Mouse (Mus musculus): ENCODE data around the gene Hpf1.

The Hpf1 gene

DNA sequence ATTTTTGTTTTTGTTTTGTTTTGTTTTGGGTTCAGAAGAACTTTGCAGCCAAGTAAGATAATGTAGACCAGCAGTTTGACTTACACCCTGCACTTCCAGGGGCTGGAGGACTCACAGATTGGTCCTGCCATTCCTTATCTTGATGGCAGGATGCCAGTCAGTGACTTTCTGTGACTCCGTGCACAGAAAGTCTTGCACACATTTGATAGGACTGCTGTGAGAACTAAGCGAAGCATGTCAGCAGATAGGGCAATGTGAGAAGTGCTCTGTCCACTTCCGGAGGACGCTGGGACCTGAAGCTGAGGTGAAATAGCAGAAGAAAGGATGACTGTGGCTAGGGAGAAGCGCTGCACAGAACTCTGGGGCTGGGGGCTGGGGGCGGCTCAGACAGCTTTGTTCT is 5.7 kb downstream of the Hpf1 start:
- DNase-seq (ENCODE audit: low read depth, low spot score) = no peak

GRCm38 (mm10) chr8:60900147-60900546 is 9.9 kb downstream of the Hpf1 start:
- no peak for DNase-seq (ENCODE audit: low read depth, low spot score)

GRCm38 (mm10) chr8:60912081-60912480 is 21.9 kb downstream of the Hpf1 start:
- DNase-seq (ENCODE audit: low read depth, low spot score) = no peak

- no peak for DNase-seq (ENCODE audit: low read depth, low spot score)
Measured at GRCm38 (mm10) chr8:60912554-60912953, 22.3 kb downstream of the Hpf1 start.

- no peak for DNase-seq (ENCODE audit: low read depth, low spot score)
Measured at GRCm38 (mm10) chr8:60919069-60919468, 28.9 kb downstream of the Hpf1 start.

- no peak for DNase-seq (ENCODE audit: low read depth, low spot score)
Measured at GRCm38 (mm10) chr8:60920176-60920575, 30.0 kb downstream of the Hpf1 start.

DNA sequence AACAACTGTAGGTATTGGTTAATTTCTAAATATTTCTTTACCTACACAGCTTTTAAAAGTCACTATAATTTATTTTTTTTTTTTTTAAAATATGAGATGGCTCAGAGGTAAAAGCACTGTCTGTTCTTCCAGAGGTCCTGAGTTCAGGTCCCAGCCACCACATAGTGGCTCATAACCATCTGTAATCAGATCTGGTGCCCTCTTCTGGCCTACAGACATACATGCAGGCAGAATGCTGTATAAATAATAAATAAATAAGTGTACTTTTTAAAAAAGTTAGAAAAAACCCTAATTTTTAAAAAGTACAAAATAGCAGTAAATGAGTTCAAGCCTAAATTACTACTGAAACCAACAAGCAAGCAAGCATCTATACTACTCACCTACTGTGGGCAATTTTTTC is 43.4 kb downstream of the Hpf1 start:
- no peak for DNase-seq (ENCODE audit: low read depth, low spot score)

DNA sequence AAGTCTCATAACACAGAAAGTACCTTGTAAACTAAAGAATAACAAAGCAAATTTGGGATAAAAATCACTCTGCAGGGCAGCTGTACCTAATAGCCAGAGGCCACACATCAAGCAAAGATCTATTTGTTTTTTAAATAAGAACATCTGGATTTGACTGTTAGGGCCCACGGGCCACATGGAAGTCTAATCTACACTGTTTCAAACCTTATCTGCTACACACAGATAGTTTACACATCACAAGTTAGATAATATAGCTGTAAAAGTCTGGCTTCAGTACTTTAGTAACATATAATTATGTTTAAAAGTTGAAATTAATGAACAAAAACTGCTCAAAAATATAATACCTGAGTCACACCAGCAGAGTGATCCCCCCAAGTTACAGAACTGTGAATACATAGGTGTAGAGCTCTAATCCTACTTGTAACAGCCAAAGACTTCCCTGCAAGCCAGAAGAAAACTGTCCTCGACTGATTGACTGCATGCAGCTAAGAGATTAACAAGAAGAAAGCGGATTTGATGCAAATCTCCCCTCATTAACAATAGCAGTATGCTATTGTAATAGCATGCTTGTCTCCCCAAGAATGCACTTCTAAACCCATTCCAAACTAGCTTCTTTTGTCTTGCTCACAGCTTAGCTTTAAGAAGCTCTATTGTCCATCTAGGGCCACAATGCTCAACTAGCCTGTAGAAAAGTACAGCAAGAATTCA is 48.7 kb downstream of the Hpf1 start:
- DNase-seq (ENCODE audit: low read depth, low spot score) = no peak

DNA sequence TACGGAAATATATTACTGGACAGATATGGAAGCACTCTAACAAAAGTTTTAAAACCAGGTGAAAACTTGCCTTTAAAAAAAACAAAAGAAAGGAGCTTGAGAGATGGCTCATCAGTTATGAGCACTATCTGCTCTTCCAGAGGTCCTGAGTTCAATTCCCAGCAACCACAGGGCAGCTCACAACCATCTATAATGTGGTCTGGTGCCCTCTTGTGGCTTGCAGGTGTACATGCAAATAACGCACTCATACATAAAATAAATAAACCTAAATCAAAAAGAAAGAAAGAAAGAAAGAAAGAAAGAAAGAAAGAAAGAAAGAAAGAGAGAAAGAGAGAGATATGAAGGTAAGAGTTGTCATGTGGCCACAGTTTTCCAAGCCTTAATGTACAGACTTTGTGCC is 52.6 kb downstream of the Hpf1 start:
- DNase-seq (ENCODE audit: low read depth, low spot score) = no peak

- no peak for DNase-seq (ENCODE audit: low read depth, low spot score)
Measured at GRCm38 (mm10) chr8:60947503-60947902, 57.3 kb downstream of the Hpf1 start.

DNA sequence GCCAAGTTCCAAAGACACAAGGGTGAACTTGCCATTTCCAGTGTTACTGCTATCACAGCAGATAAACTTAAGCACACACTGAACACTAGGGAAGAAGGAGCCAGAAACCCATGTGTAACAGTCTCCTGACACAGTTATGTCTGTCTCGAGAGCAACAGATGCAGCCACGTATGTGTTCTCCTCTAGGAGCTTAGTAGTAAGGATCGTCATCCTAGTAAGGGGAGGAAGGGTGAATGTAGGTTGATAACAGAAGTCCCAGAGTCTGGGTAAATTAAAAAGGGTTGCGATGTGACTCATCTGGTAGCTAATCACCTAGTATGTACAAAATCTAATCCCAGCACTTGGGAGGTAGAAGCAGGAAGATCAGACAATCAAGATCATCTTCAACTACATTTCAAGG is 59.6 kb downstream of the Hpf1 start:
- DNase-seq (ENCODE audit: low read depth, low spot score) = no peak

DNA sequence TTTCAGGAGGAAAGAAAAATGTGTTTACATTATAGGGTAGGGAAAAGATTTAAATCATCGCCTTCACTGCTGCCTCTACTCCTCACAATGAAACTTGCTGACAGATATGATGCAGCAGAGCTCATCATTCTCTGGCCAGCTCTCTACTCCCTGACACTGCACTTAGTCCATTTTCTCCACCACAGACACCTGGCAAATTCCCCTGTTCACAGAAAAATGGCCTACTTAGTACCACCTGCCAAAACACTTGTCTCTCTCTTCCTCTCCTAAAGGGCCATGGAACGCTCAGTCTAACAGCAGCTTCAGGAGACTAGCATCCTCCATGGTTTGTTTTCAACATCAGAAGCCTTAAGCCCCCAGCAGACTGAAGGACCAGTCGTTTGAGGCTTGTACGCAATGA is 61.1 kb downstream of the Hpf1 start:
- no peak for DNase-seq (ENCODE audit: low read depth, low spot score)

GRCm38 (mm10) chr8:60951757-60952156 is 61.5 kb downstream of the Hpf1 start:
- DNase-seq (ENCODE audit: low read depth, low spot score) = no peak

DNA sequence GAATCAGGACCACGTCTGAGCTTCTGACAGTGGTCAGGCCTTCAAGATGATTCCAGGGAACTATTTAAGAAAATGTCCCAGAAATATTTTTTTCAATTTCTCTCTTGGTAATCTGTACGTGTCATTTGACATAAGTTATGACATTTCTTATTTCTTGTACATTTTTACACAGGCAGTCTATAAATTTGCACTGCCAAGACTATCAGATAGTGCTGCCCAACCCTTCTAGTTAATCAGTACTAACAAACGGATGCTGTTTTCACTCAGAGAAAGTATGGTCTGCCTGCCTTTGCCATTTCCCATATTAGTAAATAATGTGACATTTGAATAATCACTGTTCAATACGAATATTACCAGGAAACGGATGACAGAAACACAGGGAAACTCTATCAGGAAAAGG is 62.6 kb downstream of the Hpf1 start:
- no peak for DNase-seq (ENCODE audit: low read depth, low spot score)

GRCm38 (mm10) chr8:60954281-60955014 is 64.2 kb downstream of the Hpf1 start:
- no peak for DNase-seq (ENCODE audit: low read depth, low spot score)

- DNase-seq (ENCODE audit: low read depth, low spot score) = no peak
Measured at GRCm38 (mm10) chr8:60956847-60957246, 66.6 kb downstream of the Hpf1 start.

All from WW6 (cell line).